Mouse (Mus musculus): ENCODE measurements around the gene Timm22. TPM values are rescaled to one million over a fixed set of nuclear protein-coding genes. Genes with fewer than 3 reads are reported as not detected.
A peak's percentile ranks its signal among the peaks of the same experiment; 100 is the strongest.

Gene Timm22
- total RNA-seq, 4 experiments from 2014 or later, result 31.6 to 45.2 (median 39.6) TPM

GRCm38 (mm10) chr11:76429556-76429955, 22.8 kb downstream of the Timm22 start:
- peak in 1 of 2 experiments; percentile 33 for DNase-seq (ENCODE audit: low spot score in 2 of 2)

- DNase-seq (ENCODE audit: low spot score in 2 of 2), result no peak
These were observed 23.3 kb downstream of the Timm22 start for GRCm38 (mm10) chr11:76429966-76430631.

GRCm38 (mm10) chr11:76436009-76436408, 29.3 kb downstream of the Timm22 start:
- peak in 1 of 2 experiments; percentile 27 for DNase-seq (ENCODE audit: low spot score in 2 of 2)

GRCm38 (mm10) chr11:76436864-76437437, 30.2 kb downstream of the Timm22 start:
- DNase-seq (ENCODE audit: low spot score in 2 of 2), result peak; percentile 42 to 61

GRCm38 (mm10) chr11:76439666-76440065, 32.9 kb downstream of the Timm22 start:
- no peak for DNase-seq (ENCODE audit: low spot score in 2 of 2)

GRCm38 (mm10) chr11:76445459-76445858, 38.7 kb downstream of the Timm22 start:
- DNase-seq (ENCODE audit: low spot score in 2 of 2), result no peak

- no peak for DNase-seq (ENCODE audit: low spot score in 2 of 2)
These were observed 39.5 kb downstream of the Timm22 start for GRCm38 (mm10) chr11:76446251-76446650.

- DNase-seq (ENCODE audit: low spot score in 2 of 2), result peak; percentile 49 to 62
These were observed 42.9 kb downstream of the Timm22 start for GRCm38 (mm10) chr11:76449520-76450201.

GRCm38 (mm10) chr11:76450202-76450561, 43.4 kb downstream of the Timm22 start:
- no peak for DNase-seq (ENCODE audit: low spot score in 2 of 2)

GRCm38 (mm10) chr11:76454492-76454891, 47.7 kb downstream of the Timm22 start:
- DNase-seq (ENCODE audit: low spot score in 2 of 2), result peak; percentile 52 to 57

- peak; percentile 74 for DNase-seq (ENCODE audit: low spot score in 2 of 2)
These were observed 49.5 kb downstream of the Timm22 start for GRCm38 (mm10) chr11:76456233-76456632.

- DNase-seq (ENCODE audit: low spot score in 2 of 2), result no peak
These were observed 50.1 kb downstream of the Timm22 start for GRCm38 (mm10) chr11:76456897-76457296.

GRCm38 (mm10) chr11:76458730-76459129, 52.0 kb downstream of the Timm22 start:
- DNase-seq (ENCODE audit: low spot score in 2 of 2), result no peak

- DNase-seq (ENCODE audit: low spot score in 2 of 2), result no peak
These were observed 52.7 kb downstream of the Timm22 start for GRCm38 (mm10) chr11:76459489-76459888.

GRCm38 (mm10) chr11:76461201-76461600, 54.4 kb downstream of the Timm22 start:
- no peak for DNase-seq (ENCODE audit: low spot score in 2 of 2)

GRCm38 (mm10) chr11:76461696-76462095, 54.9 kb downstream of the Timm22 start:
- no peak for DNase-seq (ENCODE audit: low spot score in 2 of 2)

GRCm38 (mm10) chr11:76465879-76466278, 59.1 kb downstream of the Timm22 start:
- DNase-seq (ENCODE audit: low spot score in 2 of 2), result no peak

Other genes with a start within 250 kb of the Timm22 start
- gene Vps53, start 227.3 kb upstream of the Timm22 start, total RNA-seq (2022), result 10 to 100 TPM; 19.6 to 22.5 (median 21.5) TPM
- 1 to 10 TPM in 2 of 4 experiments, under 1 TPM in 2; 0.88 to 2.3 (median 1.1) TPM for gene Fam57a, start 227.3 kb upstream of the Timm22 start, total RNA-seq (2022)
- gene Dbil5, start 189.3 kb upstream of the Timm22 start, total RNA-seq (2022), result not detected
- gene Gemin4, start 189.3 kb upstream of the Timm22 start, total RNA-seq (2022), result 1 to 10 TPM; 2.0 to 4.3 (median 3.6) TPM
- gene Mrm3, start 163.2 kb upstream of the Timm22 start, total RNA-seq (2022), result 10 to 100 TPM; 12.8 to 14.7 (median 13.1) TPM
- 10 to 100 TPM; 22.0 to 24.5 (median 22.7) TPM for gene Glod4, start 163.2 kb upstream of the Timm22 start, total RNA-seq (2022)
- 10 to 100 TPM; 41.5 to 47.7 (median 43.3) TPM for gene Nxn, start 7.8 kb upstream of the Timm22 start, total RNA-seq (2022)
- 10 to 100 TPM in 1 of 4 experiments, 1 to 10 TPM in 3; 5.5 to 10.6 (median 6.4) TPM for gene Abr, start 215.4 kb downstream of the Timm22 start, total RNA-seq (2022)

All from gastrocnemius, adult 8-10 months (tissue).